Mouse (Mus musculus): ENCODE results near the gene Ntn4. TPM values are rescaled to one million over a fixed set of nuclear protein-coding genes. Genes with fewer than 3 reads are reported as not detected.

Ntn4 gene
- 31.3 TPM for polyA plus RNA-seq (2014; fragmentation: Illumina TruSeq; extraction: RNeasy Lipid Tissue Mini Kit (QIAGEN cat#74804); ENCODE audit: low read depth, low replicate concordance)

DNA sequence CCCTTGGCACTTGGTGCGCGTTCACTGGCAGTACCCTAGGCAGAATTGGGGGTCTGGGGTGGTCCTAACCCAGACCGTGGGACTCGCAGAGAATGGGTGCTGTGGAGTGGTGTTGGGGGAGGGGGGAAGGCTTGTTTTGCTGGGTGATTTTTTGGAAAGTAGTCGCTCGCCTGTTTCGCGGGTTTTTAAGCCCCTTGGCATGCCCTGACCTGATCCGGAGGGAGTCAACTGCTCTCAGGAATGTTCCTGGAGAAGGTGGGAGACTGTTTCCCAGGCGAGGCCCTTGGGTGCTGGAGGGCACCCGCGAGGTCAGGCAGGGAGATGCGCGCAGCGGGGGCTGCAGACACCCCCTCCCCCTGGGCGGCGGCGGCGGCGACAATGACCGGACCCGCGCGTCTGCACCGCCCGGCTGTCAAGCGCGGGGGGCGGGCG, at the start of gene Ntn4:
Gene Ntn4 (plus strand): TSS at position 161 of the 432 bp plus-strand sequence.

Other genes with a start within 250 kb of the Ntn4 start
- 42.7 TPM for gene Lta4h, start 187.3 kb upstream of the Ntn4 start, polyA plus RNA-seq (2014; fragmentation: Illumina TruSeq; extraction: RNeasy Lipid Tissue Mini Kit (QIAGEN cat#74804); ENCODE audit: low read depth, low replicate concordance)
- gene Hal, start 151.9 kb upstream of the Ntn4 start, polyA plus RNA-seq (2014; fragmentation: Illumina TruSeq; extraction: RNeasy Lipid Tissue Mini Kit (QIAGEN cat#74804); ENCODE audit: low read depth, low replicate concordance), result not detected
- gene Amdhd1, start 100.6 kb upstream of the Ntn4 start, polyA plus RNA-seq (2014; fragmentation: Illumina TruSeq; extraction: RNeasy Lipid Tissue Mini Kit (QIAGEN cat#74804); ENCODE audit: low read depth, low replicate concordance), result not detected
- gene Ccdc38, start 100.0 kb upstream of the Ntn4 start, polyA plus RNA-seq (2014; fragmentation: Illumina TruSeq; extraction: RNeasy Lipid Tissue Mini Kit (QIAGEN cat#74804); ENCODE audit: low read depth, low replicate concordance), result not detected
- 38.8 TPM for gene Snrpf, start 51.0 kb upstream of the Ntn4 start, polyA plus RNA-seq (2014; fragmentation: Illumina TruSeq; extraction: RNeasy Lipid Tissue Mini Kit (QIAGEN cat#74804); ENCODE audit: low read depth, low replicate concordance)
- gene Usp44, start 190.9 kb downstream of the Ntn4 start, polyA plus RNA-seq (2014; fragmentation: Illumina TruSeq; extraction: RNeasy Lipid Tissue Mini Kit (QIAGEN cat#74804); ENCODE audit: low read depth, low replicate concordance), result not detected